Mouse (Mus musculus): ENCODE results near the gene Gdf1.

The Gdf1 gene

DNA sequence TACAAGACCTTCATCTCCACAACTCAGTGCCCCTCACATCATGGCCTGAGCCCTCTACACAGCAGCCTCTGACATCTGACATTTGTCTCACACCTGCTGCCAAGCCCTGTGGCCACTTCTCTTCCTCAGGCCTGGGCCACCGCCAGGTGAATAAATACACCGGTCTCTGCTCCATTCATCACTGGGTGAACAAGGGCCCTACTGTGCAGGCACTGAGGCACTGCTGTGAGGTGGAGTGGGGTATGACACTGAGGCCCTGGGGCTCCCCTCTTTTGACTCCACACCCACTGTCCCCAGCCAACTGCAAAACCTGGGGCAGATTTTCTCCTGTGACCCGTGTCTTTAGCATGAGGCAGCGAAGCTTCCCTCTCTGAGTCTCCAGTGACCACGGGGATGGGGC, 37.0 kb downstream of the Gdf1 start:
- DNase-seq, result no peak

DNA sequence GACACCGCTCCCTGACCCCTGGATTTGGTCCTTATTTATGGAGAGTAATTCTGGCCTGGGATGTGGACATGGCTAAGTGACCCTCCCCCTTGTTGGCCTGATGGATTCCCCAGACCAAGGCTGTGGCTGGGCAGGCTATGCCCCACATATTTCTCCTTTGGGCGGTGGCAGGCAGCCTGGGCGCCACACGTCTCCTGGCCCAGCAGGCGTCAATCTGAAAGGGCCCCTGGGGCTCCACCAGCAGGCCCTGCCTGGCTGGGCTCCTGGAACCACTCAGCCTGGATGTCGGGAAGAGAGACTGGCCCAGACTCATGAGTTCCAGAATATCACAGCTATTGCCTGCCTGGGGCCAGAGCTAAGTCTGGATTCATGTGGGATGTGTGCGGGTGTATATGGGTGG, 40.9 kb downstream of the Gdf1 start:
- no peak for DNase-seq

DNA sequence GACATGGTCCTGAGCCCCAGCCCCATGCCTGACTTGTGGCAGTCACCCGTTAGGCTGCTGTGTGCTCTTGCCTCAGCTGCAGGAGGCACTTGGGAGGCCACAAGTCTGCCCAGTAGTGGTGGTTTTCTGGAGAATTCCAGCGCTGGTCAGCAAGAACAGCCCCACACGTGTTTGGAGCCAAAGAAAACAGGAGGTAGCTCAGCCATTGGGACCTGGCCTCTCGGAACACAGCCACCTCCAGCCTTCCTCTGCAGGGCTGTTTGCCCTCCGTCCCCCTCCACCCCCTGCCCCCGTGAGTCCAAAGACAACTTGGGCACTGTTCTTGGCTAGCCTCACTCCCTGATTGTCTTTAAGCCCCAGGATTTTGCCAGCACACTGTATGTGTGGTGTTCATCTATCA, 42.3 kb downstream of the Gdf1 start:
- no peak for DNase-seq

DNA sequence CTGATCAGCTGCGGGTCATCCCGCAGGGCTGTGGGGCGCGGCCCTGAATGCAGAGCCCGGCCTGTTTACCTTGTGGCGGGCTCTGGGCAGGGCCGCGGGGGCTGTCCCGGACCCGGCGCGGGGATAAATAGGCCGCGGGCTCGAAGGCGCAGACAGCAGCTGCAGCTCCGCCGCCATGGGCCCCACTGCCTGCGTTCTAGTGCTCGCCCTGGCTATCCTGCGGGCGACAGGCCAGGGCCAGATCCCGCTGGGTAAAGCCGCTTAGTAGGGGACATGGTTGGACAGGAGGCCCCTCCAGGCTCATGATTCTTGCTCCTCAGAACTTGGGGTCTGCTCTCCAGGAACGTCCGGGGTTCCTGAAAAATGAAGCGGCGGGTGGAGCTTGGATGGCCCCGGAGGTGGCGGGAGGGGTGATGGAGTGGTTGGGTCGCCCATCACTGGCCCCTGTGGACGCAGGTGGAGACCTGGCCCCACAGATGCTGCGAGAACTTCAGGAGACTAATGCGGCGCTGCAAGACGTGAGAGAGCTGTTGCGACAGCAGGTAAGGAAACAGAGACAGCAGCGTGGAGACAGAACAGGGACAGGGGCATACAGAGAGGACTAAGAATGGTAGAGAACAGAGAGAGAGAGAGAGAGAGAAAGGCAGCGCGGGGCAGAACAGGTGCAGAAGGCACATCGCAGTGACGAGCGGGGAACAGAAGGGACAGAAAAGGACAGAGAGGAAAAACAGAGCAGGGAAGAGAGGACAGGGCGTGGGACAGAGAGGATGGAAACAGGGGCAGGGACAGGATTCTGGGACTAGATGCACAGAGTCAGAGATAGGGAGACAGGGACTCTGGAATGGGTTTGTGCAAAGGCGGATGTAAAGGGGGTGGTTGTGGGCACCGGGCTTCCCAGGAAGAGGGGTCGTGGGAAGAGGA, 44.0 kb downstream of the Gdf1 start, which contains the start of gene Comp:
Gene Comp, plus strand, starts transcription at position 162 of the 921 bp plus-strand sequence.
- DNase-seq, result no peak

DNA sequence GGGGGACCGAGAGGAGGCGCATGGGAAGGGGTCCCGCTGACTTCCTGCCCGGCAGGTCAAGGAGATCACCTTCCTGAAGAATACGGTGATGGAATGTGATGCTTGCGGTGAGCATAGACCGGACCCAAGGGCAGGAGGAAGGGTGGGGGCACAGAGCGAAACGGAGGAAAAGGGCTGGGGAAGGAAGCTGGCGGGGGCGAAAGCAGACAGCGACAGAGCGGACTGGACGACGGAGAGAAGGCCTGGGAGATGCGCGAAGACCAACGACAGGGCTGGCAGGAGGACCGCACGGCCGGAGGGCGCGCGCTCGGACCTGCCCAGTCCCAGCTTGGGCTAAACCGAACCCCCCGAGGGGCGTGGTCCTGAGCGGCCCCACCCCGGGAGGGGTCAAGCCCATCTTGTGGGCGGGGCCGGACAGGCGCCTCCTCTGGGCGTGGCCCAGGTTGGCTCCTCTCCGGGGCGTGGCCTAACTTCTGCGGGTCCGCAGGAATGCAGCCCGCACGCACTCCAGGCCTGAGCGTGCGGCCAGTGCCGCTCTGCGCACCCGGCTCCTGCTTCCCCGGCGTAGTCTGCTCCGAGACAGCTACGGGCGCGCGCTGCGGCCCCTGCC, 44.8 kb downstream of the Gdf1 start:
- peak; percentile 56 for DNase-seq

DNA sequence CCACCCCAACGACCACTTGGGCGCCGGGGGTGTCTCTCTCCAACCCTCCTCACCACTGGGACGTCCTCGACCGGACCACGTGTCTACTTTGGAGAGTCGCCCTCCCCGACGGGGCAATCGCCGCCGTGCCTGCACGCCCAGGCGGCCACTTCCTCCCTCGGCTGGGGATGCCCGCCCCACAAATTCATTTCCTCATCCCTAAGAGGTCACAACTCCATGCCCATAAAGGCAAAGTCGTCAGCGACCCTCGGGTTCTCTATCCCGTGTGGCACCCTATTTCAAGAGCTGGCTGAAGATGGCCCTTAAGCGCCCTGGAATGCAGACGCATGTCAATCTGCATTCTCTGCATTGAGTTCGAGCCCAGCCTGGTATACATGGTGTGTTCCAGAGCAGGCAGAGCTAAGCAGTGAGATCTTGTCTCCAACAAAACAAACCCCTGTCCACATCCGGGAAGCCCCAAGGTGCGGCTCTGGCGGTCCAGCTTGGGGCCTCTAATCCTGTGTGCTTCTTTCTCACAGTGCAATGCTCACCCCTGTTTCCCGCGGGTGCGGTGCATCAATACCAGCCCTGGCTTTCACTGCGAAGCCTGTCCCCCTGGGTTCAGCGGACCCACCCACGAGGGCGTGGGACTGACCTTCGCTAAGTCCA, 45.7 kb downstream of the Gdf1 start:
- no peak for DNase-seq

DNA sequence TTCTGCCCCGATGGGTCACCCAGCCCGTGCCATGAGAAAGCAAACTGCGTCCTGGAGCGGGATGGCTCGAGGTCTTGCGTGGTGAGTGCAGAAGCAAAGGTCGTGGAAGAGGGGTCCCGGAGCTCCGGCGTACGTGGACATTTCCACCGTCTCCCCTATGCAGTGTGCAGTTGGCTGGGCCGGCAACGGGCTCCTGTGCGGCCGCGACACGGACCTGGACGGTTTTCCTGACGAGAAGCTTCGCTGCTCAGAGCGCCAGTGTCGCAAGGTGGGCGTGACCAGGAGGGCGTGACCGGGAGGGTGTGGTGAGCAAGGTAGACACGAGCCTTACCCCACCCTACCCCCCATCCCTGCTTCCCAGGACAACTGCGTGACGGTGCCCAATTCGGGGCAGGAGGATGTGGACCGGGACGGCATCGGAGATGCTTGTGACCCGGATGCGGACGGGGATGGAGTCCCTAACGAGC, 46.7 kb downstream of the Gdf1 start:
- no peak for DNase-seq

DNA sequence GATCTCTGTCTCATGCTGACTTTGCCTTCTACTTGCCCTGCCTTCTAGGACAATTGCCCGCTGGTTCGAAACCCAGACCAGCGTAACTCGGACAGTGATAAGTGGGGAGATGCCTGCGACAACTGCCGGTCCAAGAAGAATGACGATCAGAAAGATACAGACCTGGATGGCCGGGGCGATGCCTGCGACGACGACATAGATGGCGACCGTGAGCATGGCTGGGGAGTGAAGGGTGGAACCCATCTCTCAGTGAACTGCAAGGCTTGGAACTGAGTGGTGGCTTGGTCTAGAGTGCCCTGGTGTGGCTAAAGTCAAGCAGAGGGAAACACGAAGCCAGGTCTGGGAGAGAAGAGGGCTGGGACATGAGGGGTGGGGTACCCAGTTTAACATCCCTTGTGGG, 47.4 kb downstream of the Gdf1 start:
- no peak for DNase-seq

DNA sequence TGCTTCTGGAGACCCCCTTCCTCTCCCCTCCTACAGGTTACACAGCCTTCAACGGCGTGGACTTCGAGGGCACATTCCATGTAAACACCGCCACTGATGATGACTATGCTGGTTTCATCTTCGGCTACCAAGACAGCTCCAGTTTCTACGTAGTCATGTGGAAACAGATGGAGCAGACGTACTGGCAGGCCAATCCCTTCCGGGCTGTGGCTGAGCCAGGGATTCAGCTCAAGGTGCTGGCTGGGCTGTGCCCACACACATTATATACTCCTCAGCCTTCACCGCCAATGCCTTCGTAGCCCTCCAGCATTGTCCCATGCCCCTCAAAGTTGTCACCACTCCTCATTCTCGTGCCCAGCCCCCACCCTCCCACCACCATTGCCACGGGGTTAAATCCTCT, 50.5 kb downstream of the Gdf1 start:
- no peak for DNase-seq

Measured in thymus, postnatal 14 days (tissue).